Mouse (Mus musculus): ENCODE results near the gene Crhr1.

Crhr1 gene

DNA sequence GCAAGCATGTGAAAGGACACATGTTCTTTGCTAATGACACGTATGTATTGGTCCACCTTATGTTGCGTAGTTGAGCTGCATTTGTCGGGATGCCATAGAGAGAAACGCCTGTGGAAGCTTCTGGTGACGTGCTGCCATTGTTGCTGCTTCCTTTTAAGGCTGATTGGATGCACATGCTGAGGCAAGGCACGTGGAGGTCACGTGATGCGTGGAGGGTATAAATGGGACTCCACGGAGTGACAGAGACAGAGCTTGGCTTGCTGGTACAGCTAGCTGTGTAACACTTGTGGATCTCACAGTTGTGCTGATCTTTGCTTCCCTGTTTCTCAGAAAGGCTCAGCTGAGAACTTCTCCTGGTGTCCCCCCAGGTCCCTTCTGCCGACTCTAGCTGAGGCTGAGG, 9.2 kb upstream of the Crhr1 start:
- no peak overlapping the region for H3K4me3 ChIP-seq (replicated peaks; ENCODE audit: low read length)
- TF ChIP-seq NANOG (IDR thresholded peaks at IDR 0.05; ENCODE audit: borderline replicate concordance, low read length) (no peak), POU5F1 (IDR thresholded peaks at IDR 0.05; ENCODE audit: borderline replicate concordance, low read length) (no peak), CTCF (conservative IDR thresholded peaks at IDR 0.05; ENCODE audit: low read length) (no peak)
- peaks cover 5% of the 10 kb centered on the region for H3K9me3 ChIP-seq (ENCODE audit: low read length)
- no peaks in the 10 kb centered on the region for H3K36me3 ChIP-seq (ENCODE audit: insufficient read depth, low read length)
- H3K4me1 ChIP-seq (replicated peaks; ENCODE audit: low read depth, low read length): peaks cover 5% of the 10 kb centered on the region; the same call in 1 of the 2 replicates
- peaks cover 10% of the 10 kb centered on the region; the same call in 1 of the 2 replicates for H3K27me3 ChIP-seq (ENCODE audit: insufficient read depth, low read length)

DNA sequence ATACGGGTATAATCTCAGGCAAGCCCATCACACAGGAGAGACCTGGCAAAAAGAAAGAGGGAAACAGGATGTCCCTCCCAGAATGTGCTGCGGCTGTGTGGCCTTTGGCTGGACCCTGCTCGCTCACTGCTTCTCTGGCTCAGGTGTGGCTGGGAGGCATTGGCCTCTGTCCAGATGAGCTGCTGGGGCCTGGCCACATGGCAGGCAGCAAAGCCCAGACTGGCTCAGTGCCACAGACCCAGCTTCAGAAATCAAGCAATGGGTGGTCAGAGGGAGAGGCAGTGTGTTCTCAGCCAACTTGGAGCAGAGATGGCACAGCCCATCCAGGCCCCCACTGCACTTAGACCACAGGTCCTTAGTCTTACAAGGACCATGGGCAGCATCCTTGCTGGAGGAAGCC, 8.1 kb upstream of the Crhr1 start:
- no peaks in the 10 kb centered on the region for H3K9me3 ChIP-seq (ENCODE audit: low read length)
- TF ChIP-seq NANOG (IDR thresholded peaks at IDR 0.05; ENCODE audit: borderline replicate concordance, low read length) (no peak), POU5F1 (IDR thresholded peaks at IDR 0.05; ENCODE audit: borderline replicate concordance, low read length) (no peak), CTCF (conservative IDR thresholded peaks at IDR 0.05; ENCODE audit: low read length) (no peak)
- H3K4me3 ChIP-seq (replicated peaks; ENCODE audit: low read length): no peak overlapping the region
- no peaks in the 10 kb centered on the region for H3K36me3 ChIP-seq (ENCODE audit: insufficient read depth, low read length)
- peaks cover 5% of the 10 kb centered on the region; the same call in 1 of the 2 replicates for H3K4me1 ChIP-seq (replicated peaks; ENCODE audit: low read depth, low read length)
- H3K27me3 ChIP-seq (ENCODE audit: insufficient read depth, low read length): peaks cover 14% of the 10 kb centered on the region

DNA sequence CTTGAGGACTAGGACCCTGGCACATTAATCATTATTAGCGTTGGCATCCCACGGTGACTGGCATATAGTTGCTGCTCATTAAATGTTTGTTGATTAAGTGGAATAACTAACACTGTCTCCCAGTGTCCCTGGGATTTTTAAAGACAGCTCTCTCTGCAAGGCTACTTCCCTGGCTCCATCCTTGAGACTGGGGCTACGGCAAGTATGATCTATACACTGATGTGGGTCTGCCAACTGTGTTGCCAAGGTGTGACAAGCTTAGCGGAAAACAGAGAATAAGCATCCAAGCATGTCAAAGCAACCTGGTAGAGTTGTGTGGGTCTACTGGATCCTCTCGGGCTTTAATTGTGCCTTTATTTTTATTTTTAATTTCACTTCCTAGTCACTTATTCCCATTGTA, 3.2 kb upstream of the Crhr1 start:
- Histone ChIP-seq H3K27me3 (ENCODE audit: insufficient read depth, low read length) (peaks cover 54% of the 10 kb centered on the region), H3K4me3 (replicated peaks; ENCODE audit: low read length) (no peak overlapping the region), H3K9me3 (ENCODE audit: low read length) (no peaks in the 10 kb centered on the region), H3K4me1 (replicated peaks; ENCODE audit: low read depth, low read length) (peaks cover 29% of the 10 kb centered on the region), H3K36me3 (ENCODE audit: insufficient read depth, low read length) (no peaks in the 10 kb centered on the region)
- TF ChIP-seq POU5F1 (IDR thresholded peaks at IDR 0.05; ENCODE audit: borderline replicate concordance, low read length): no peak
- TF ChIP-seq NANOG (IDR thresholded peaks at IDR 0.05; ENCODE audit: borderline replicate concordance, low read length): no peak
- TF ChIP-seq CTCF (conservative IDR thresholded peaks at IDR 0.05; ENCODE audit: low read length): no peak

DNA sequence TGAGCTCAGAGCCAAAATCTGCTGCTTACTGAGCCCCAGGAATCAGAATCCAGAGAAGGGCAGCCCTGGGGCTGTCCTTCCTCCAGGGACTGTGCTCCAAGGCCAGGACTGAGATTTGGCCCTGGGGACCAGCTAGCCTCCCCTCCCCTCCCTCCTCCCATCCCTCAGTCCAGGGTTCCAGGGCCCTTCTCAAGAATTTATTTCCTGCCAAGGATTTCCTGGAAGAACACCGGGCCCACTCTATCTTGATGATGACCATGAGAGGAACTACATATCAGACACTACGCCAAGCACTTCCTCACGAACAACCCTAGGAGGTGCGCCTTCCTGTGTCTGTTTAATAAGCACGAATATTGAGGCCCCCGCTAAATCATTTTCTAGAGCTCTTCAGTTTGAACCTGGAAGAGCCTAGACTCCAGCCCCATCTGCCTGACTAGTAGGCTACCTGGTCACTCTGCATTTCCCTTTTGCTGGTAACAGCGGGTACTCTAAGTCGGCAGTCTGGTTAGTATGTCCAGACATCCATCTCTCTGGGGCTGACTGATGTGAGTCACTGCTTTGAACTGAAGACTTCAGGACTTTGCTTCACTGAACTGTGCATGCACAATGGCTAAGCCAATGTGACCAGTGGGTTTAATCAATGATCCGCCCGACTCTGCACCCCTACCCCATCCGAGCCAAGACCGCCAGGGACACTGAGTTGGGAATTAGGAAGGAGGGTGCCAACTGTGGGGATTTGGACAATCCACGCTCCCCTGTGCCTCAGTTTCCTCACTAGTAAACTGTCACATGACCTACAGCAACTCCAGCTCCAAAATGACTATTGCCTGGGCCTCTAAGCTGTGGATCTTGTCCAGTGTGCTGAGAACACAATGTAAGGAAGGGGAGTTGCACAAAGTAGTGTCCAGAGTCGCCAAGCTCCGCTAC, 1.7 kb upstream of the Crhr1 start:
- TF ChIP-seq NANOG (IDR thresholded peaks at IDR 0.05; ENCODE audit: borderline replicate concordance, low read length) (no peak), CTCF (conservative IDR thresholded peaks at IDR 0.05; ENCODE audit: low read length) (no peak), POU5F1 (IDR thresholded peaks at IDR 0.05; ENCODE audit: borderline replicate concordance, low read length) (no peak)
- no peak overlapping the region for H3K4me3 ChIP-seq (replicated peaks; ENCODE audit: low read length)

DNA sequence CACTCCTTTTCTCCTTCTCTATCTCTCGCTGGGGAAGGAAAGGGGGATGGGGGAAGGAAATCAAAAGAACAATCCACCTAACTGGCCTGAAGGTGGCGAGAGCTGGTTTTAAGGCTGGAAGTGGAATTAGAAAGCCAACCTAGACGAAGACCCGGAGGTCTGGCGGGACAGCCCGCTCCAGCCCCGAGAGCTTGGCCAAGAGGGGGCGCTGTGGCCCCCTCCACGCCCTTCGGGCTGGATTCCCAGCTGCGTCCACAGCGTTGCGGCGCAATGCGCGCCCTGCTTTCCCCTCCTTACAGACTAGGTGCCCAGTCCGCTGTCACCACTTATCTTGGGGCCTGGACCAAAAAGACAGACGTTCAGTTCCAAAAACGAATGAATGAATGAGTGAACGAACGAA, 899 bp upstream of the Crhr1 start:
- no peaks in the 10 kb centered on the region for H3K9me3 ChIP-seq (ENCODE audit: low read length)
- H3K36me3 ChIP-seq (ENCODE audit: insufficient read depth, low read length): no peaks in the 10 kb centered on the region
- H3K4me3 ChIP-seq (replicated peaks; ENCODE audit: low read length): peak overlapping the region; percentile 80
- TF ChIP-seq NANOG (IDR thresholded peaks at IDR 0.05; ENCODE audit: borderline replicate concordance, low read length) (no peak), POU5F1 (IDR thresholded peaks at IDR 0.05; ENCODE audit: borderline replicate concordance, low read length) (no peak), CTCF (conservative IDR thresholded peaks at IDR 0.05; ENCODE audit: low read length) (peak; percentile 49)
- peaks cover 74% of the 10 kb centered on the region for H3K27me3 ChIP-seq (ENCODE audit: insufficient read depth, low read length)
- peaks cover 29% of the 10 kb centered on the region for H3K4me1 ChIP-seq (replicated peaks; ENCODE audit: low read depth, low read length)

More for the DNA sequence above, 1.7 kb upstream of the Crhr1 start:
- H3K27me3 ChIP-seq (ENCODE audit: insufficient read depth, low read length): peaks cover 67% of the 10 kb centered on the region
- H3K4me1 ChIP-seq (replicated peaks; ENCODE audit: low read depth, low read length): peaks cover 29% of the 10 kb centered on the region
- H3K9me3 ChIP-seq (ENCODE audit: low read length): no peaks in the 10 kb centered on the region
- no peaks in the 10 kb centered on the region for H3K36me3 ChIP-seq (ENCODE audit: insufficient read depth, low read length)

DNA sequence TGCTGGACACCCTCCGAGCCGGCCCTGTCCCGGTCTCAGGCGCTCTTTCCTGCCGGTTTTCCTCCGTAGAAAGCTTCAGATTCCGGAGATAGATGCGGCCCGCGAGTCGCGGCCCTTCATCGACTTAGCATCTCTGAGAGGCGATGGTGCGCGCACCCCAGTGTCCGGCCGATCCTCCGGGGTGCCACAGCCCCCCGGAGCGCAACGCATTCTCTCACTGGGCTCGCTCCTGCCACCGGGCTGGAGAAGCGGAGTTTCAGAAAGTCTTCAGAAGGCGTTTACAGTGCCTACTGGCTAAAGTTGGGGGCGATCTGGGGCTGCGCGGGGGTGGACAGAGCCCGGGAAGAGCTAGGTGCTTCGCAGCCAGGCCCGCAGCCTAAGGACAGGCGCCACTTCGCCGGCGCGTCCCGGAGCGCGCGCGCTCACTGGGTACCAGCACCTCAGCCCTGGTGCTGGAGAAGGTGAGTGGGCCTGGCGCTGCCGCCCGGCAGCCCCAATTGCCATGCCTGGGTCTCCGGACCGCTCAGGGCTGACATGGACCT, 858 bp downstream of the Crhr1 start:
- peak overlapping the region; percentile 80 for H3K4me3 ChIP-seq (replicated peaks; ENCODE audit: low read length)
- peaks cover 29% of the 10 kb centered on the region for H3K4me1 ChIP-seq (replicated peaks; ENCODE audit: low read depth, low read length)
- no peak for TF ChIP-seq CTCF (conservative IDR thresholded peaks at IDR 0.05; ENCODE audit: low read length)
- no peak for TF ChIP-seq POU5F1 (IDR thresholded peaks at IDR 0.05; ENCODE audit: borderline replicate concordance, low read length)
- no peak for TF ChIP-seq NANOG (IDR thresholded peaks at IDR 0.05; ENCODE audit: borderline replicate concordance, low read length)
- peaks cover 88% of the 10 kb centered on the region for H3K27me3 ChIP-seq (ENCODE audit: insufficient read depth, low read length)
- H3K36me3 ChIP-seq (ENCODE audit: insufficient read depth, low read length): no peaks in the 10 kb centered on the region
- H3K9me3 ChIP-seq (ENCODE audit: low read length): no peaks in the 10 kb centered on the region

DNA sequence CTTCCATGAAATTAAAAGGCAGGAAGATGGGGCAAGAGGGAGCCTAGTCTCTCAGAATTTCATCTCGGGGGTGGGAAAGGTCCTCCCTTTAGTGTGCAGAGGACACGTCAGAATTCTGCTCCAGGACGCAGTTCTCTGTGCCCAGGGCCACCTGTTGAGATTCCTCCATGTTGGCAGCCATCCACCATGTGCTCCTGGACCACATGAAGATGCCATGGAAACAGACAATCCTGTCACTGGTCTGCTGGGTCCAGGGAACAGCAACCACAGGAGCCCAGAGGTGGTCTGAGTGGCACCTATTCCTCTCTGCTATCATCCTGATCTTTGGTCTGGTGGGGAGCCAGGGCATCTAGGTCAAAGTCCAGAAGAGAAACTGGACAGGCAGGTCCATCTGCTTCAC, 6.3 kb downstream of the Crhr1 start:
- H3K36me3 ChIP-seq (ENCODE audit: insufficient read depth, low read length): no peaks in the 10 kb centered on the region
- no peak for TF ChIP-seq POU5F1 (IDR thresholded peaks at IDR 0.05; ENCODE audit: borderline replicate concordance, low read length)
- no peak for TF ChIP-seq NANOG (IDR thresholded peaks at IDR 0.05; ENCODE audit: borderline replicate concordance, low read length)
- TF ChIP-seq CTCF (conservative IDR thresholded peaks at IDR 0.05; ENCODE audit: low read length): no peak
- no peak overlapping the region for H3K4me3 ChIP-seq (replicated peaks; ENCODE audit: low read length)
- H3K9me3 ChIP-seq (ENCODE audit: low read length): no peaks in the 10 kb centered on the region
- H3K4me1 ChIP-seq (replicated peaks; ENCODE audit: low read depth, low read length): peaks cover 1% of the 10 kb centered on the region; the same call in 1 of the 2 replicates
- peaks cover 93% of the 10 kb centered on the region for H3K27me3 ChIP-seq (ENCODE audit: insufficient read depth, low read length)

DNA sequence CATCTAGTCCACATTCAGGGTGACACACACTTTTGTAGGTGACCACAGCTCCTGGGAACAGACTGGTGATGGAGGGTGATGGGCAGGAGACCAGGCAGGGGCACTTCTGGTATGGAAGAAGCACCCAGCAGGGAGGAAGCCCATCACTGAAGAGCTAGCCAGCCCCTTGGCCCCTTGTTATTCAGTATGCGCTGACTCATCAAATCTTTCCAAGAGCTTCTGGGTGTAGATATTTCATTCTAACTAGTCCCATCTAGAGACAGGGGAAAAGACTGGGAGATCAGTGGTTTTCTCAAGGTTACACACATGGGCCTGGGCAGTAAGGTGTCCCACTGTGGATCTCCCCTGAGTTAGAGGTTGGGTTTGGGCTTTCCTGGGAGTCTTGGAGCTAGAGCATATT, 12.3 kb downstream of the Crhr1 start:
- H3K4me1 ChIP-seq (replicated peaks; ENCODE audit: low read depth, low read length): no peaks in the 10 kb centered on the region
- H3K27me3 ChIP-seq (ENCODE audit: insufficient read depth, low read length): peaks cover 71% of the 10 kb centered on the region
- TF ChIP-seq NANOG (IDR thresholded peaks at IDR 0.05; ENCODE audit: borderline replicate concordance, low read length) (no peak), CTCF (conservative IDR thresholded peaks at IDR 0.05; ENCODE audit: low read length) (no peak), POU5F1 (IDR thresholded peaks at IDR 0.05; ENCODE audit: borderline replicate concordance, low read length) (no peak)
- H3K36me3 ChIP-seq (ENCODE audit: insufficient read depth, low read length): no peaks in the 10 kb centered on the region
- no peak overlapping the region for H3K4me3 ChIP-seq (replicated peaks; ENCODE audit: low read length)
- peaks cover 13% of the 10 kb centered on the region; the same call in 1 of the 2 replicates for H3K9me3 ChIP-seq (ENCODE audit: low read length)

Measured in E14TG2a.4 (cell line).